Mouse (Mus musculus) small intestine, adult 2 months (tissue): ENCODE measurements around the gene Rnf17.

Experiments
- CTCF ChIP-seq: fragments of 200-500 bp; IDR thresholded peaks from 2 replicates; pipeline ENCODE4 v1.5.1; 2012; ENCODE audit warnings: low read depth, mild to moderate bottlenecking, control low read depth, inconsistent platforms, low read length, moderate library complexity, mixed read lengths; ENCODE audit not compliant: insufficient replicate concordance, insufficient read length; ENCODE audit errors: extremely low read depth
- POLR2A ChIP-seq: fragments of 200-500 bp; IDR thresholded peaks from 2 replicates; pipeline ENCODE4 v1.6.1; 2012; ENCODE audit warnings: low read depth, mild to moderate bottlenecking, control low read depth, inconsistent platforms, low read length, moderate library complexity

- TF ChIP-seq POLR2A (no peak), CTCF (no peak)
These were observed 152.3 kb downstream of the Rnf17 start for GRCm38 (mm10) chr14:56554716-56555115.
